Mouse (Mus musculus) small intestine, adult 2 months (tissue): ENCODE measurements around the gene Anapc7.

Experiments
- CTCF ChIP-seq: fragments of 200-500 bp; IDR thresholded peaks from 2 replicates; pipeline ENCODE4 v1.5.1; 2012; ENCODE audit warnings: low read depth, mild to moderate bottlenecking, control low read depth, inconsistent platforms, low read length, moderate library complexity, mixed read lengths; ENCODE audit not compliant: insufficient replicate concordance, insufficient read length; ENCODE audit errors: extremely low read depth
- POLR2A ChIP-seq: fragments of 200-500 bp; IDR thresholded peaks from 2 replicates; pipeline ENCODE4 v1.6.1; 2012; ENCODE audit warnings: low read depth, mild to moderate bottlenecking, control low read depth, inconsistent platforms, low read length, moderate library complexity

GRCm38 (mm10) chr5:122403362-122403761 lies 18.1 kb upstream of the Anapc7 start:
- TF ChIP-seq CTCF (no peak), POLR2A (no peak)
